Mouse (Mus musculus) midbrain, embryonic 12.5 days (tissue): ENCODE results near the gene Hip1r. TPM values are rescaled to one million over a fixed set of nuclear protein-coding genes. Genes with fewer than 3 reads are reported as not detected.

Experiments
- ATAC-seq: fragments of 200-750 bp; cut with Nextera tagmentation; 2 replicates; pipeline ENCODE4 v1.8.0; 2017; ENCODE audit warnings: low read depth, moderate TSS enrichment, moderate library complexity; ENCODE audit not compliant: low FRiP score
- H3K27ac ChIP-seq: fragments of 300-500 bp; sonication (generic); replicated peaks from 2 replicates; pipeline ENCODE4 v1.5.1; 2016; ENCODE audit warnings: mild to moderate bottlenecking
- H3K27me3 ChIP-seq: fragments of 300-500 bp; sonication (generic); 2 replicates; pipeline ENCODE4 v1.6.1; 2016; ENCODE audit warnings: mild to moderate bottlenecking
- H3K36me3 ChIP-seq: fragments of 300-500 bp; sonication (generic); 2 replicates; pipeline ENCODE4 v1.6.1; 2016
- H3K4me1 ChIP-seq: fragments of 300-500 bp; sonication (generic); 2 replicates; pipeline ENCODE4 v1.6.1; 2016
- H3K4me2 ChIP-seq: fragments of 300-500 bp; sonication (generic); replicated peaks from 2 replicates; pipeline ENCODE4 v1.6.1; 2016; ENCODE audit warnings: mild to moderate bottlenecking, moderate library complexity
- H3K4me3 ChIP-seq: fragments of 300-500 bp; sonication (generic); 2 replicates; pipeline ENCODE4 v1.5.1; 2016; ENCODE audit warnings: mild to moderate bottlenecking
- H3K9ac ChIP-seq: fragments of 300-500 bp; sonication (generic); replicated peaks from 2 replicates; pipeline ENCODE4 v1.6.1; 2016; ENCODE audit warnings: mild to moderate bottlenecking, moderate library complexity
- H3K9me3 ChIP-seq: fragments of 300-500 bp; sonication (generic); 2 replicates; pipeline ENCODE4 v1.6.1; 2016; ENCODE audit warnings: mild to moderate bottlenecking
- WGBS: fragments of 180-500 bp; shearing (Covaris S2); methylation state at CpG from one replicate; pipeline ENCODE4 v1.1.7; 2016; 5-methylcytosine and 5-hydroxymethylcytosine counted together
- polyA plus RNA-seq: library from polyadenylated mRNA; unstranded; fragments of >200 nt; fragmentation: Nextera tagmentation; extraction: Ambion mirVana; gene quantifications from 2 replicates; pipeline ENCODE4 v1.2.1, GENCODE M21; 2016

The Hip1r gene
- polyA plus RNA-seq, 1 experiment from 2014 or later, result 13.9 TPM

DNA sequence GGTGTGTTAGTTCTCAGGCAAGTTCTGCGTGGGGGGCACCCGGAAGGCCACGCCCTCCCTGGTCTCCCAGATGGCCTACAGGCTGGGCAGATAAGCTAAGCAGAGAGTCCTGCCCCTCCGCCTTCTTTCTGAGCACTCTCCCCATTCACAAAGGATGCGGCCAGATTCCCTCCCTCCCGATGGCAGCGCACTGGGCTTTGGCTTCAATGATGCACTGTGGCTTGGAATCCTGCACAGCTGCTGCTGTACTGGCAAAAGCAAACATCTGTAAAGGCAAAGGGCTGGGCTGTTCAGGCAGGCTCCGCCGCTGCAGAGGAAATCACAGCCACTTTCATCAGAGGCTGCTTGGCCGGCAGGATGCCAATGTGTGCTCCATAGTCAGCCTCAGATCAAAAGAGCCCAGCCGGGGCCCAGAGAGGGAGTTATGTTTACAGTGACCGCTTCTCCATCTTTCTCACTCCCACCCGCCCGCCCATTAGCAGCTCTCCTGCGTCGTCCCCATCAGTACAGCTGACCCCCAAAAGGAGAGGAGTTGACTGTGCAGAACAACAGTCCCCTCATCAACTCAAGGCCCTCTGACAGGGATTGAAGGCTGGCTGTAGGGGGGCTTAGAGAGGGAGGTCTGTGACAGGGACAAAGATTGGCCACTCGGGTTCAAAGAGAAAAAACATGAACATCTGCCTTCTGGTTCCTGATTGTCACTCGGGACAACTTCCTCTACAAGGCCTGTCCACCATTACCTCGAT is 37.7 kb downstream of the Hip1r start:
- H3K9ac ChIP-seq, result peak overlapping the region; percentile 48
- ATAC-seq, result peak; percentile 67
- H3K4me2 ChIP-seq, result peak overlapping the region; percentile 44
- H3K27me3 ChIP-seq, result no peaks in the 10 kb centered on the region
- 5% methylated on average over 19 of the region's 19 CpGs for WGBS
- peak overlapping the region; percentile 93 for H3K27ac ChIP-seq
- peaks cover 61% of the 10 kb centered on the region for H3K4me1 ChIP-seq
- H3K36me3 ChIP-seq, result peaks cover 44% of the 10 kb centered on the region
- peak overlapping the region; percentile 14 for H3K4me3 ChIP-seq
- no peaks in the 10 kb centered on the region for H3K9me3 ChIP-seq

DNA sequence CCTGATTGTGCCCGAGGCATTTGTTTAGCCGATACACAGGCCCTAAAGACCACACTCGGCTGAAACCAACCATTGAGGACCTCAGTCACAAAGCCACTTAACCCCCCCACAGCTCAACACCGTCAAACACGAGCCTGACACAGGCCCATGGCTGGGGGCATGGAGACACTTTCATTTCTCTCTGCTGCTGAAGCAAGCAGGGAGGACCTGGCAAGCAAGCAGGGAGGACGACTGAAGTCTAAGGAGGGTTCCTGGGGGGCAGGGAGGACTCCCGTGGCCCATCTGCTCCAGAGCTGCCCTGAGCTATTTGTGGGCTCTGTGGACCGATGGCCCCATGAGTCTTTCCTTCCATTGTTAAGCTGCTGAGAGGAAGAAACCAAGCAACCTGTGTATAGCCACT is 38.5 kb downstream of the Hip1r start:
- Histone ChIP-seq H3K36me3 (peaks cover 36% of the 10 kb centered on the region), H3K4me3 (0 out of 2 replicates have a peak overlapping the region, but pooled peaks have one; percentile 1), H3K4me2 (peak overlapping the region; percentile 44), H3K27ac (peak overlapping the region; percentile 93), H3K9ac (peak overlapping the region; percentile 48; the same call in 1 of the 2 replicates), H3K9me3 (no peaks in the 10 kb centered on the region), H3K4me1 (peaks cover 70% of the 10 kb centered on the region), H3K27me3 (no peaks in the 10 kb centered on the region)
- no peak for ATAC-seq
- 10% methylated on average over 8 of the region's 8 CpGs for WGBS

DNA sequence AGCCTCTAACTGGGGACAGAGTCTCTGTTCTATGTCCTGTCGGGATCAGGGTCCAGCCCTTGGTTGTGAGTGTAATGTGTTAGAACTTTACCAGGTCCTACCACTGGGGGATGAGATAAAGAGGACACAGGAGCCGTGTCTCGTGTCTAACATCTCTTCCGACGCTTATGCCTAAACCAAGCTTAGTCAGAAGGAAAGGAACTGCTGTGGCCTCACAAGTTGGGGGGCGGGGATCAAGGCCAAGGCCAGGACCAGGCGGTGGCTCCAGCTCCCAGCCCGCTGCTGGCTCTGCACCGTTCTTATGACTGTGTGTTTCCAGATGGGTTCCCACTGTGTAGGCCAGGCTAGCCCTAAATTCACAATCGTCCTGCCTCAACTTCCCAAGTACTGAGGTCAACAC is 39.5 kb downstream of the Hip1r start:
- peaks cover 26% of the 10 kb centered on the region for H3K36me3 ChIP-seq
- peaks cover 79% of the 10 kb centered on the region for H3K4me1 ChIP-seq

DNA sequence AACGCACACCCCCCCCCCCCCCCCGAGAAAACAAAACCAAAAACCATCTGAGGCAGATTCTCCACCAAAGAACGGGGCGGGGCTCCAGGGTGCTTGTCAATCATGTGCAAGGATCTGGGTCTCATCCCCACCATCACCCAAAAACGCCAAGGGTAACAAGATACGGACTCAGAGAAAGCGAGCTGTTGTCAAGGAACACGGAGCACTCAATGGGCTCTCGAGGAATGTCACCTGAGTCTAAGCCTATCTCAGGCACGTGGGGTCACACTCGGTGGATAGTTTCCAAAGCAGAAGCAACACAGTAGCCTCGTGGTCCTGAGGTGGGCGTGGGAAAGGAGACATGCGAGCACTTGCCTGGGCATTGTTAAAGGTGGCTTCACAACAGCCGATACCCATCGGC is 40.3 kb downstream of the Hip1r start:
- ATAC-seq, result no peak
- no peaks in the 10 kb centered on the region for H3K27me3 ChIP-seq
- H3K9me3 ChIP-seq, result no peaks in the 10 kb centered on the region
- no peak overlapping the region for H3K4me2 ChIP-seq
- H3K36me3 ChIP-seq, result peaks cover 17% of the 10 kb centered on the region
- WGBS, result 83% methylated on average over 16 of the region's 16 CpGs
- H3K4me3 ChIP-seq, result no peak overlapping the region
- no peak overlapping the region for H3K9ac ChIP-seq
- 0 out of 2 replicates have a peak overlapping the region, but pooled peaks have one; percentile 30 for H3K27ac ChIP-seq
- H3K4me1 ChIP-seq, result peaks cover 87% of the 10 kb centered on the region

More for the DNA sequence above, 39.5 kb downstream of the Hip1r start:
- H3K27me3 ChIP-seq, result no peaks in the 10 kb centered on the region
- no peak overlapping the region for H3K4me2 ChIP-seq
- H3K9me3 ChIP-seq, result no peaks in the 10 kb centered on the region
- WGBS, result 92% methylated on average over 10 of the region's 10 CpGs
- H3K27ac ChIP-seq, result peak overlapping the region; percentile 93; the same call in 1 of the 2 replicates
- H3K9ac ChIP-seq, result no peak overlapping the region
- ATAC-seq, result no peak
- no peak overlapping the region for H3K4me3 ChIP-seq

DNA sequence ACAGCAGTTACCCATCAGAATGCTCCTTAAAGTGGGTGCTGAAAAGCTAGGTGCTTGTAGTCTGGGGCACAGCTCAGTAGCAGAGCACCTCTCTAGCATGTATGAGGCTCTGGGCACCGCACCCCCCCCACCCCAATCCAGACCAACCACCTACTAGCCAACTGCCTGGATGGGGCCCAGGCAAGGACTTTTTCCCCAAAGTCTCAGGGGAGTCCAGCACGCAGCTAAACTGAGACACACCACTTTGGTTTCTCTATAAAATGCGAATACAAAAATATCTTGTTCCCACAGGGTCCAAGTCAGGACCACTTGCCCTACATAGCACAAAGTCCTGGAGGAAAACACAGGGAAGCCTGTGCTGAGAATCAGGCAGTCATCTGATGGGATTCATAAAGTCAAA is 40.8 kb downstream of the Hip1r start:
- Histone ChIP-seq H3K9ac (no peak overlapping the region), H3K4me1 (peaks cover 91% of the 10 kb centered on the region), H3K9me3 (no peaks in the 10 kb centered on the region), H3K27me3 (no peaks in the 10 kb centered on the region), H3K36me3 (peaks cover 13% of the 10 kb centered on the region), H3K4me2 (no peak overlapping the region), H3K4me3 (no peak overlapping the region), H3K27ac (0 out of 2 replicates have a peak overlapping the region, but pooled peaks have one; percentile 3)
- no peak for ATAC-seq
- WGBS, result 81% methylated on average over 3 of the region's 3 CpGs

DNA sequence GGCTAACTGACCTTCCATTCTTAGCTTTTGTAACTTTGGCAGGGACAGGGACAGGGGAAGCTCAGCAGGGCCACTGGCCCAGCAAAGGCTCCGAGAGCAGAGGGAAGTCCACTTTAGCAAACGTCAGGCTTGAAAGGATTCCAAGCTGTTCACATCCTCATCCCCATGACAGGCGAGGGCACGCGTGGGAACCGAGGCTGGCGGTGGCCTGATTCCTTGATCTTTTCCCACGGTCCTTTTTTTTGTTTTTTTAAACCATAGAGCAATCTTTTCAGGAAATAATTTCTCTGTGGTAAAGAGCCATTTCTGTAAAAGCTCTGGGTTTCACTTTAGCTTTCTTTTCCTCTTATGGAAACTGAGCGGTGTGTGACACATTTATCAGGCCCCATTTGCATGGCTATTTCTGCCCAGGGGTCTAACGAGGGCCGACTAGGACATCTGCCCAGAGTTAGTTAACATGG is 41.4 kb downstream of the Hip1r start:
- no peak for ATAC-seq
- H3K4me3 ChIP-seq, result no peak overlapping the region
- no peaks in the 10 kb centered on the region for H3K27me3 ChIP-seq
- 0 out of 2 replicates have a peak overlapping the region, but pooled peaks have one; percentile 10 for H3K4me2 ChIP-seq
- H3K27ac ChIP-seq, result 0 out of 2 replicates have a peak overlapping the region, but pooled peaks have one; percentile 8
- H3K9ac ChIP-seq, result no peak overlapping the region
- 16% methylated on average over 11 of the region's 11 CpGs for WGBS
- H3K36me3 ChIP-seq, result peaks cover 8% of the 10 kb centered on the region
- H3K4me1 ChIP-seq, result peaks cover 95% of the 10 kb centered on the region
- no peaks in the 10 kb centered on the region for H3K9me3 ChIP-seq

DNA sequence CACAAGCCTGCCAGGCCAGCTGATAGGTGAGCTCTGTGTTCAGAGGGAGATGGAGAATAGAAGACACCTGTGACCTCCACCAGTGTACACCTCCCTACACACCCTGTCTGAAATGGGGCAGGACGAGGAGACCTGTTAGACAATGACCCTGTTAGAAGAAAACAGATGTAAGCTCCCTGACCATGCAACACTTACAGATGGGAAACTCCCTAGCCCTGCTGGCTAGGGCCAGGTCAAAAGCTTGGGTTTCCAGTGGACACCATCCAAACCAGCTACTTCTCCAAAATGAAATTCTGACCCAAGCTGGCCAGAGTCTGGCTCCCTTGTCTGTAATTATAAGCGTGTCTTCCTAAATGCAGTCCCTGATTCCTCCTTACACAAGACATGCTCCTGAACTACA is 42.3 kb downstream of the Hip1r start:
- no peak for ATAC-seq
- H3K4me2 ChIP-seq, result no peak overlapping the region
- no peaks in the 10 kb centered on the region for H3K27me3 ChIP-seq
- H3K9ac ChIP-seq, result no peak overlapping the region
- H3K4me1 ChIP-seq, result peaks cover 92% of the 10 kb centered on the region
- WGBS, result 70% methylated on average over 2 of the region's 2 CpGs
- no peak overlapping the region for H3K4me3 ChIP-seq
- H3K9me3 ChIP-seq, result no peaks in the 10 kb centered on the region
- no peaks in the 10 kb centered on the region for H3K36me3 ChIP-seq
- H3K27ac ChIP-seq, result 0 out of 2 replicates have a peak overlapping the region, but pooled peaks have one; percentile 1

DNA sequence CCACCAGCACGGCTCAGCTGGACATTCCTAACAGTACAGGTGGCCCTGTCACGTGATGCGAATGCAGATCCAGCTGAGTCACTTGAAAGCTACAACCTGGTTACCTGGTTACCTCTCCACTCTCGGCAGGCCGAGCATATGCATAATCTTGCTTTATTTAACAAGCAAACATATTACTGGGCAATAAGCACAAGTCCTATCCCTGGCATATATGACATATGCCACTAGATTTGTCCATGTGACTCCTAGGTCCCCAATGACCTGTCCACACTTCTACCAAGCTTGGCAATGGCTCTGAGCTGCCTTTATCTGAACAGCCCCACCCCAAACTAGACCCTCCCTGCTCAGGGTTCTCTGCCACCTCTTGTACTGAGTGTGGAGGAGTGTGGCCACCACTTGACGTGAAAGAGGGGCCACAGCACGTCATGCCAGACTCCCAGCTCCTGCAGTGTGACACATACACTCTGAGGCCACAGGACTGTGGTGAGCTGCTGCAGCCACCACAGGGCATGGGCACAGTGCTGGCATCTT is 42.9 kb downstream of the Hip1r start:
- Histone ChIP-seq H3K27me3 (no peaks in the 10 kb centered on the region), H3K4me3 (no peak overlapping the region), H3K9ac (no peak overlapping the region), H3K4me1 (peaks cover 86% of the 10 kb centered on the region), H3K36me3 (0 out of 2 replicates have a peak, but pooled peaks cover 5% of the 10 kb centered on the region), H3K9me3 (no peaks in the 10 kb centered on the region), H3K27ac (0 out of 2 replicates have a peak overlapping the region, but pooled peaks have one; percentile 1), H3K4me2 (no peak overlapping the region)
- 86% methylated on average over 7 of the region's 7 CpGs for WGBS
- no peak for ATAC-seq

DNA sequence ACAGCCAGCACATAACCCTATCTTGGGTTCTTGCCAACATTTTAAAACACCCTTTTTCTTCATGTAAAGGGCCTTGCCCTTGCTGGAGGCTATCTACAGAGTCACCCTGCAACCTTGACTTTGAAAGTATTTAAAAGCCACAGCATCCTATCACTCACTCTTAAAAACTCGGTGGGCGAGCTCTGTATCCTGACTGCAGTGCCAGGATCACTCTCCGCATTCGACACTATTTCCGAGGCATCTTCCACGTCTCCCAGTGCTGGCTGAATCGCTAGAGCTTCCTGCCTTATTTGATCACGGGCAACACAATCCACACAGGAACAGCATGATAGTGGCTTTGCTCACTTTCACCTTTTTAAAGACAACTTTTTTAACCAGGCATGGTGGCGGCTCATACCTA is 44.5 kb downstream of the Hip1r start:
- no peaks in the 10 kb centered on the region for H3K27me3 ChIP-seq
- H3K36me3 ChIP-seq, result 0 out of 2 replicates have a peak, but pooled peaks cover 12% of the 10 kb centered on the region
- no peak overlapping the region for H3K4me2 ChIP-seq
- H3K27ac ChIP-seq, result no peak overlapping the region
- WGBS, result 88% methylated on average over 9 of the region's 9 CpGs
- no peak for ATAC-seq
- no peak overlapping the region for H3K4me3 ChIP-seq
- no peaks in the 10 kb centered on the region for H3K9me3 ChIP-seq
- peaks cover 81% of the 10 kb centered on the region for H3K4me1 ChIP-seq
- no peak overlapping the region for H3K9ac ChIP-seq

DNA sequence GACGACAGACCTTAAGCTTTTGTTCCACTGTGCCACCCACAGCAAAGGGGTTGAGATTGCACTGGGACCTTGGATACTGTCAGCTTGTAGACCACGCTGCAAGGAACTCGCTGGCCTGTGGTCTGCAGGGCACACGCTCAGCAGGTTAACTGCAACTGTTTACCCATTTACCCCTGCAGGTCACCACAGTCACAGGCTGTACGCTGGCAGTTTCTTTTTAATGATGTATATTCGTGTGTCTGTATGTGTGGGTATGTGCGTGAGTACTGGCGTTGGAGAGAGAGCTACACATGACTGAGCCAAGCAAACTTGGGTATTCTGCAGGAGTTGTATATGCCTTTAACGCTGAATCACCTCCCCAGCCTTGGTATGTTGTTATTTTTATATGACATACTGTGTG is 45.2 kb downstream of the Hip1r start:
- H3K27me3 ChIP-seq, result no peaks in the 10 kb centered on the region
- 0 out of 2 replicates have a peak, but pooled peaks cover 12% of the 10 kb centered on the region for H3K36me3 ChIP-seq
- 85% methylated on average over 9 of the region's 9 CpGs for WGBS
- no peak overlapping the region for H3K4me2 ChIP-seq
- peaks cover 81% of the 10 kb centered on the region for H3K4me1 ChIP-seq
- no peaks in the 10 kb centered on the region for H3K9me3 ChIP-seq
- no peak overlapping the region for H3K9ac ChIP-seq
- no peak overlapping the region for H3K4me3 ChIP-seq
- no peak overlapping the region for H3K27ac ChIP-seq
- ATAC-seq, result no peak

DNA sequence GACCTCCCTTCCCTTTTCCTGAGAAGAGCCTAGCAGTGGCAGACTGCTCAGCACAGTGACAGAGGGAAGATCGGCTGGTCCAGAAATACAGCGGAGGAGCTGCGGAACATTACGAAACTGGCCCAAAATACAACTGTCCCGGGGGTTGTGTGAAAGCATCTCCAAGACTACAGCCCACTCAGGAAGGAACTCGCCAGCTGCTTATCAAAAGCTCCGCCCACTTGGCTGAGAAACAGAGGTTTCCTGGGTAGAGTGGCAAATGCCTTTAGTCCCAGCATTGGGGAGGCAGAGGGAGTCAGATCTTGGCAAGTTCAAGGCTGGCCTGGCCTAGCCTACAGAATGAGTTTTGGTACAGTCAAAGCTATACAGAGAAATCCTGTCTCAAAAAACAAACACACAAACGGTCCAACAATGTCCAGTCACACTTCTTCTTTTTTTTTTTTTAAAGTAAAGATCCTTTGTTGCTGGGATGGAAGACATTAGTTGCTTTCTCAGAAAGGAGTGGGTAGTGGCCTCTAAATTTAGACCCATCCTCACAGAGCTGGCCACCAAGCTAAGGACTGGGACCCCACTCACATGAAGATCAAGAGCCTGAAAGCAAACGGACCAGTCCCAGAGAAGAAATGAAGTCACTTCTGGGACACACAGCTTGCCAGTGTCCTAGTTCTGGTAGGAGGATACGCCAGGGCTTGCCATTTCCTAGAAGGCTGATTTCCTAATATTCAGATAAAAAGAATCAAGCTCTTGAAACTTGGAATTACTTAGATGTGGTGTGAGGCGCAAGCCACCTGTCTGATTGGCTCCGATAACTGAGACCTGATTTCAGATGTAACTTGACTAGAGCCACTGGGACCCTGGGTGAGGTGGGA is 46.2 kb downstream of the Hip1r start:
- H3K4me3 ChIP-seq, result no peak overlapping the region
- no peak overlapping the region for H3K27ac ChIP-seq
- 75% methylated on average over 12 of the region's 12 CpGs for WGBS
- no peak overlapping the region for H3K9ac ChIP-seq
- H3K4me2 ChIP-seq, result no peak overlapping the region
- no peak for ATAC-seq
- H3K27me3 ChIP-seq, result no peaks in the 10 kb centered on the region
- 0 out of 2 replicates have a peak, but pooled peaks cover 12% of the 10 kb centered on the region for H3K36me3 ChIP-seq
- H3K4me1 ChIP-seq, result peaks cover 81% of the 10 kb centered on the region
- H3K9me3 ChIP-seq, result no peaks in the 10 kb centered on the region
